Mouse (Mus musculus): ENCODE results near the gene Gm20388. TPM values are rescaled to one million over a fixed set of nuclear protein-coding genes. Genes with fewer than 3 reads are reported as not detected.

Gm20388 gene
- total RNA-seq, 2 experiments from 2014 or later: 2.4 to 2.6 TPM

DNA sequence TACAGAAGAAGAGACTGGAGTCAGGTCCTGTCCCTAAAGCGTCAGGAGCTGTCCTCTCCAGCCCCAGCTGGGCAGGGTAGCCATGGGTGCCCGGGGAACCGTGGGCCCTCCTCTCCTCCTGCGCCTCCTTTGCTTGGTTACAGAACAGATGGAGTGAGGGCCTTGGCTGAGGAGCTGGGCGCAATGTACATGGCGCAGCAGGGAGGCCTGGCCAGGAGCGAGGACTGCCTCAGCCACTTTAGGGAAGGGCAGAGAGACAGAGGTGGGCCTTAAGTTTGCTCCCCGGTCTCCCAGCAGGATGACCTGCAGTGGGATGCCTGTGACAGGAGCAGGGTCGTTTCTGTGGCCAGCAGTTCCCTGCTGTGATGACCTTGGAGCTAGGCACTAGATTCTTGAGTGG is 381.0 kb downstream of the Gm20388 start:
- peak overlapping the region; percentile 67 for H3K27ac ChIP-seq
- DNase-seq (ENCODE audit: extremely low spot score in 1 of 2, low spot score in 2 of 2): no peak
- intact Hi-C loops (cut with DNase I): no loop called here
- no peak for TF ChIP-seq CTCF (IDR thresholded peaks at IDR 0.05)
- no peak overlapping the region for H3K4me3 ChIP-seq

DNA sequence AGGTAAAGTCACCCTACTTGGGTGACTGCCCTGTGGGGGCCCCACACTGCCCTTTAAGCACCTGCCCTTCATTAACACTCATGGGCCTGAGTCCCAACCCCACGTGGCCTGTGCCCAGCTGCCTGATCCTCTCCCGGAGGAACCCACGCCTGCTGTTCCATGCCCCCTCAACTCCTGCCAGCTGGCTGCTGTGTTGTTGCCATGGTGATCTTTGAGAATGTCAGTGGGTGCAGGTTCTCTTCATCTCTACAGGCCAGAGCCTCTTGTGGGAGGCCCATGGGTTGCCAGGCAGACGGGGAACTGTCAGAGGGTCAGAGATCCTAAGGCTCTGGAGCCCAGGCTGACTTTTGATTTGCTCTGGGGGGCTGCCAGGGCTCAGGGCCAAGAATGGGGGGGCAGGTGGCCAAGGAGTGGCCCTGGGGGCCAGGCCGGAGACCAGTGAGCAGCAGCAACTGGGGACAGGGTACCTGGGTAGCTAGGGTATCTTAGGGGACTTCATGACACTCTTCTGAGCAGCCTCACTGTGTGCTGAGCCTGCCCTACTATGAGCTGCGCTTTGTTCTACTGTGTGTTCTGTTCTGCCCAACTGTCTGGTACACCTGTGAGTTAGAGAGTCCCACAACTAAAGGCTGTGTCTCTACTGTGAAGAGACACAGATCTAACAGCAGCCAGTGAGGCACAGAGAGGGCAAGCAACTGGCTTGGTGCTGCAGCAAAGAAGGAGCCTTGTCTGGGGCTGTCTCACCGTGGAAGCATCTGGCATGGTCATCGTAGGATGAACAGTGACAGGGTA is 381.9 kb downstream of the Gm20388 start:
- no peak for TF ChIP-seq CTCF (IDR thresholded peaks at IDR 0.05)
- H3K4me3 ChIP-seq: no peak overlapping the region
- DNase-seq (ENCODE audit: extremely low spot score in 1 of 2, low spot score in 2 of 2): peak; percentile 72 to 77
- peak overlapping the region; percentile 67 for H3K27ac ChIP-seq
- intact Hi-C loops (cut with DNase I): no loop called here

DNA sequence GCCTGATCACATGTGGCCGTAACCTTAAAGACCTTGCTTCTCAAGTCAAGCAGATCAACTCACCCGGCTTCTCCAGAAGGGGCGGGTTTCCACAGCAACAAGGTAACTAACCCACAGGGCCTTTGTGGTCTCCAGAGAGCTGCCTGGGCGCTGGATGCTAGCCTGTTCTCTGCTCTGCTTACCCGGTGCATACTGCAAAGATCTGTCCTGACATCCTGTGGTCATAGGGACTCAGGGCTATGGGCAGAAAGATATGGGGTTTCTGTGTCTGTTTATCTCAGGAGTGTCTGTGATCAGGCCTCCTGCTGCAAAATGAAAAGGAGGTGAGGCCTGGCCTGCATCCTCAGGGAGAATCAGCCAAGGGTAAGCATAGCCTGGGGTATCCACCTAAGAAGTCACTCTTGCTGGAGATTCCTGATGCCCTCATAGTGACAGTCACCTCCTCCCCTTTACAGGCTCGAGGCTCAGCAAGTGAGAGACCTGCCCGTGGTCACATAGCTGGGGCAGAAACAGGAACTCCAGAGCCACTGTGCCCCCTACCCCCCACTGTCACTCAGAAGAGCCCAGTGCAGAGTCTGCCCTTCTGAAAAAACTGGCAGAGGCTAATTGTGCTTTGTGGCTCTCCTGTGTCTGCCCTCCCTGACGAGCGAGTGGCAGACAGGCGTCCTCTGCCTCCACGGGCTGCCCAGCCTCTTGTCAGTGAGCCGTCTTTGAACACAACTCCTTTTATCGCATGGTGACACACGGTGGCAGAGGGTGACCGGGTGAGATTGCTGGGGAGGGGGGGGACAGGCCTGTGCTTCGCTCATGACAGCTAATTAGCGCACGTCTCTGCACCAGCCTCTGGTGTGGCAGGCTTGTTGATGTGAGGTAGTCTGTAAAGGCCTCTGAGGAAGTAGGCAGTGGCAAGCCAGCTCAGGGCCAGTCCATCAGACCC is 383.0 kb downstream of the Gm20388 start:
- Histone ChIP-seq H3K4me3 (no peak overlapping the region), H3K27ac (peak overlapping the region; percentile 67; the same call in 1 of the 2 replicates)
- no peak for TF ChIP-seq CTCF (IDR thresholded peaks at IDR 0.05)
- no peak for DNase-seq (ENCODE audit: extremely low spot score in 1 of 2, low spot score in 2 of 2)
- intact Hi-C loops (cut with DNase I): no loop called here

DNA sequence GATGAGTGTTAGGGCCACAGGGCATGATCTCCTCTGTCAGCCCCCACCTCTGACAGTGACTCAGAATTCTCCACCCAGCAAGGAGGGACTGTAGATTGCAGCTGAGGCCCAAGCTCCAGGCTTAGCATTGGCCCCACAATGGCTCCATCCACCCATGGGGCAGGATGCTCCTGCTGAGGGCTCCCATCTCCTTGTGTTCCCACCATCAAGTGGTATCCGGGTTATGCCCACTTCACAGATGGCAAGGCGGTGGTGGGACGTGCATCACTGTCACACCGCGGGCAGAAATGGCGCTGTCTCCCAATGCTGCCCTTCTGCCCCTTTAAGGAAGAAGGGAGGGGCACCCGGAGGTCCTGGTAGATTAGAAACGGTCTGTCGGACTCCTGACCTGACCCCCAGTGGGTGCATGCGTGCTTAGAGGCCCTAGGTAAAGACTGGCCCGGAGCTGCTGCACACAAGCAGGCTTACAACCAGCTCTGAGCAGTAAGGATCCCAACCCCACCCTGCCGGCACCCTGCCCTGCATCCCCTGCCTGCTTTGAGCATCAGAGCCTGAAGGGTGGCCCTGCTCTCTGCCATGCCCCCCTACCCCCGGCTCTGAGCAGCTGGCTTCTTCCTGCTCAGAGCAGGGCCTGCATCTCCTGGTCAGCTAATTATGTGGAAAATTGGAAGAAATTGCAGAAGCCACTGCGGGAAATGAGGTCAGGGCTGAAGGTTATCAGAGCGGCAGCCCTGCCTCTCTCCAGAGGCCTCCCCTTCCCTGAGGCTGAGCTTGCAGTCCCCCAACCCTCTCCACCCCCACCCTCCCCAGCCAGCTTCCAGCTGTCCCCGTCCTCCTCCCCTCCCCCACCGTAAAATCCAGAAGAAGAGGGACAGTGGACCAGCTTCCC is 384.6 kb downstream of the Gm20388 start:
- Histone ChIP-seq H3K27ac (no peak overlapping the region), H3K4me3 (no peak overlapping the region)
- intact Hi-C loops (cut with DNase I): no loop called here
- DNase-seq (ENCODE audit: extremely low spot score in 1 of 2, low spot score in 2 of 2): no peak
- no peak for TF ChIP-seq CTCF (IDR thresholded peaks at IDR 0.05)

DNA sequence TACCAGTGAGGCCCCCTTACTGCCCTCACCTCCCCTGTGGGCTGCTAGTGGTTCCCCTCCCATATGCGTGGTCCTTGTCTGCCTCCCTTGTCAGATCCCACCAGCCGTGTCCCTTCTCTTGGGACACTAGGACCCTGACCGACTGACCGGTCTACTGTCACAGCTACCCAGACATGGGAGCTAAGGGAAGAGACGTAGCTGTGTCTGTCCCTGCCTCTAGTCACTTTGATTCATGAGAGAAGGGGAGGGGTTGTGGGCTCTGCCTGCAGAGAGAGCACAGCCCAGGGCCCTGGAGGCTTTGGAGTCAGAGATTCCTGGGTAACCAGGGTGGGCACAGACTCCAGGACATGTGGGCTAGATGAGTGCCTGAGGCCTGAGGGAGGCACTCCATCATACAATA is 386.4 kb downstream of the Gm20388 start:
- no peak overlapping the region for H3K27ac ChIP-seq
- no peak for TF ChIP-seq CTCF (IDR thresholded peaks at IDR 0.05)
- H3K4me3 ChIP-seq: no peak overlapping the region
- DNase-seq (ENCODE audit: extremely low spot score in 1 of 2, low spot score in 2 of 2): no peak
- intact Hi-C loops (cut with DNase I): no loop called here

DNA sequence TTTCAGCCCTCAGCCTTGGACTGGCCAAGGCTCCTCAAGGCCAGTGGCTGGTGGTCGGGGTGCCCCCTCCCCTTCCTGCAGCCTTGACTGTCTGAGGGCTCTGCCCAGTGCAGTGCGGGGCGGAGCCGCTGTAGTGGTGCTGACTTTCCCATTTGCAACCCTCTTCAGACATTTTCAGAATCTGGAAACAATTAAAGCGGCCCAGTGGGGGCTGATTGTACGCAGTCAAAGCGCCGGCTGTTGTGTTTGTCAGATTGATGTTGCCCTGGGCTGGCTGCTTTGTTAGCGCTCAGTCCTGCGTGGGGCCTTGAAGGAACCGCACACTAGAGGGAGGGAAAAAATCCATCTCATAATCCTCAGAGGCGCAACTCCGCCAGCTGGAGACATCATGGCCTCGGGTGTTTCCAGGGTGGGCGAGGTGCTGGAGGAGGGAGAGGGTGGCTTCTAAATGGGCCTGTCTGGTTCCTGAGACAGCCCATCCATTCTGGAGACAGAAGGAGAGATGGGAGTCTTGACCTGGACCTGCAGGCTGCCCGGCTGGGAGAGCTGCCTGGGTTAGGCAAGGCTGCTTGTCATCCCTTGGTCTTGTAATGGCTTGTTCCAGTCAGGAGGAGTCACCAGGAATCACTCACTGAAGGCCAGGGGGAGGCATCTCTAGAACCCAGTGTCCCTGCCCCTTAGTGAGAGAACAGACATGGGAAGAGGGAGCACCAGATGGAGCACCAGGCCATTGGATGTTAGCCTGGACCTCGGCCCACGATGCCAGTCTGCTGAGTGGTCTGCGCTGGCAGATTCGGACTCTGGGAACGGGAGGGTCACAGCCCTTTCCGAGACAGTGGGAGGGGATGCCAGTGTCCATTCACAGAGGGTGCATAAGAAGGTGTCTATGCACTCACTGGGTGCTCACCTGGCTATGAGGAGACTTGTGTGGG is 388.2 kb downstream of the Gm20388 start:
- Histone ChIP-seq H3K27ac (no peak overlapping the region), H3K4me3 (no peak overlapping the region)
- no peak for DNase-seq (ENCODE audit: extremely low spot score in 1 of 2, low spot score in 2 of 2)
- TF ChIP-seq CTCF (IDR thresholded peaks at IDR 0.05): no peak
- intact Hi-C loops (cut with DNase I): no loop called here

DNA sequence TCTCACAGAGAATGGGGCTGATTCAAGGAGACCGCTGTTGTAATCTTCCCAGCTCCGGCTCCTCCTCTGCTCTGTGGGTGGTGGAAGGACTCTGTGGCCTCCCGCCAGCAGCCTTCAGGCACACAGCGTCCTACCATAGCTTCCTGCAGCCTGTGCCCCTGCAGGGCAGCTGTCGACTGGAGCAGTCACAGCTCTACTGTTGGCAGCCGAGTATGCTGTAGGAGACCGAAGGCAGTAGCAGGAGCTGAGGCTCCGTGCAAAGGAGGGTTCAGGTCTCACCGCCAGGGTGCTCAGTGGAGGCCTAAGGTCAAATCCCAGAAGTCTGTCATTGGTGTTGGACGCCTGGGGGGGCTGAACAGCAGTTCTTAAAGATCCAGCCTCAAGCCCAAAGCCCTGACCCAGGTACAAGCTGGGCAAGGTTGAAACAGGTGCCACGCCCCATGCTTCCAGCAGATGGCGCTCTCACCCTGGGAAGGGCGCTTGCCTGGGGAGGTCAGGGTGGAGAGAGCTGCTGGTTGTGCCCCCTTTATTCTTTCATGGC is 390.0 kb downstream of the Gm20388 start:
- TF ChIP-seq CTCF (IDR thresholded peaks at IDR 0.05): peak; percentile 95
- H3K27ac ChIP-seq: peak overlapping the region; percentile 65
- DNase-seq (ENCODE audit: extremely low spot score in 1 of 2, low spot score in 2 of 2): peak; percentile 64 to 81
- intact Hi-C loops (cut with DNase I): loop anchor here (5.0 kb wide), 2 partner anchors 237 to 297 kb away; no protein-coding TSS in a partner anchor
- H3K4me3 ChIP-seq: no peak overlapping the region

DNA sequence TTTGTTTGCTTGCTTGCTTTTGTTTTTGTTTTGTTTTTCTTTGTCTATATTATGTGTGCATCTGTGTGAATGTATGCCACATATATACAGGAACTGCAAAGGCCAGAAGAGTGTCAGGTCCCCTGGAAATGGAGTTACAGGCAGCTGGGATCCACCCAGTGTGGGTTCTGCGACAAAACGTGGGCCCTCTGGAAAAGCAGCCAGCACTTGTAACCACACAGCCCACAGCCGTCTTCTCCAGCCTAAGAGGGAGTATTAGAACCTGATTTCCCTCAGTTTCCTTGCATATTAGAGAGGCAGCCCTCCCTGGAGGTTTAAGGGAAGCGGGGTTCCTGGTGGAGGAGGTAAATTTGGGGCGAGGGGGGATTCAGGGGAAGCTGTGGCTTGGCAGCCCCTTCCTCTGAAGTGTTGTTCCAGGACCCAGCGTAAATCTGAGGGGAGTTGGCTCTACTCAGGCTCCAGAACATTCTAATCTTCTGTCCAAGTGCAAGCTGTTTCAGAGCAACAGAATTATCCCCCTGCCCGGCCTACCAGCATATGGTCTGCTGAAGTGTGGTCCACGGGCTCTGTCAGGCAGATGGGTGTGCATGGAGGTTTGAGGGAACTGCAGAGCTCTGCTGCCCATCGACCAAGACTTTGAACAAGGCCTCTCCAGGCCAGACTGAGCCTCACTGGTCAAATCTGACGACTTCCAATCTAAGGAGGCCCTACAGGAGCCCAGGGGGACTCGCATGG is 392.5 kb downstream of the Gm20388 start:
- no peak for DNase-seq (ENCODE audit: extremely low spot score in 1 of 2, low spot score in 2 of 2)
- Histone ChIP-seq H3K27ac (peak overlapping the region; percentile 76), H3K4me3 (no peak overlapping the region)
- no peak for TF ChIP-seq CTCF (IDR thresholded peaks at IDR 0.05)
- intact Hi-C loops (cut with DNase I): loop anchor here (5.0 kb wide), 2 partner anchors 234 to 294 kb away; no protein-coding TSS in a partner anchor

DNA sequence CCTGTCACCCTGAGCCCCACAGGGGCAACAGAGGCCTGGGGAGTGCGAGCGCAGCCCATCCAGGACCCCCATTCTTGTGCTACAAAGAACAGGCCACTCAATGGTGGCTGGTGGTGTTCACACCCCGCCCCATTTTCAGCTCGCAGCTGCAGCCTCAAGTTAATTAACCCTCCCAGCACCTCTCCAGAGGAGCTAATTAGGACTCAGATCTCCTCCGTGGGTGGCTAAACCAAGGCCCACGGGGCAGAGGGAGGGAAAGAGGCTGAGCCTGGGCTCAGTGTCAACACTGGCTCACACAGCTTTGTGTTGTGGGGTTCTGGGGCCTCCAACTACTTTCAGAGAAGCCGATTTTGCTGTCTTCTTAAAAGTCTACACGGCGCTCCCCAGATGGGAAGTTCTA is 393.5 kb downstream of the Gm20388 start:
- TF ChIP-seq CTCF (IDR thresholded peaks at IDR 0.05): no peak
- Histone ChIP-seq H3K4me3 (no peak overlapping the region), H3K27ac (peak overlapping the region; percentile 76)
- no peak for DNase-seq (ENCODE audit: extremely low spot score in 1 of 2, low spot score in 2 of 2)
- intact Hi-C loops (cut with DNase I): loop anchor here (5.0 kb wide), 2 partner anchors 233 to 293 kb away; no protein-coding TSS in a partner anchor
